Mouse (Mus musculus) spleen, adult 2 months (tissue): Measurements from ENCODE around the gene Lmf1.

Experiments used
- CTCF ChIP-seq: fragments of 200-500 bp; IDR thresholded peaks from 2 replicates; pipeline ENCODE4 v1.5.1; 2011; ENCODE audit warnings: mild to moderate bottlenecking, inconsistent platforms; ENCODE audit not compliant: insufficient read depth, insufficient read length, insufficient replicate concordance; ENCODE audit errors: extremely low read depth
- POLR2A ChIP-seq: fragments of 200-500 bp; IDR thresholded peaks from 2 replicates; pipeline ENCODE4 v1.6.1; 2011; ENCODE audit warnings: low read depth, low read length, inconsistent platforms

GRCm38 (mm10) chr17:25547026-25547425 lies 31.9 kb upstream of the Lmf1 start:
- TF ChIP-seq CTCF, result no peak
- no peak for TF ChIP-seq POLR2A
